Mouse (Mus musculus) midbrain, embryonic 11.5 days (tissue): ENCODE measurements at regions not wholly inside any gene's neighbourhood (a gene's known extent, or its start where the extent isn't known, plus 50 kb on each side); places are given as distances from the start of the nearest gene placed in this dataset.

Experiments used
- ATAC-seq: fragments of 200-750 bp; cut with Nextera tagmentation; 2 replicates; pipeline ENCODE4 v1.8.0; 2017; ENCODE audit warnings: moderate TSS enrichment, moderate library complexity; ENCODE audit not compliant: low FRiP score
- DNase-seq: peaks from one replicate; pipeline ENCODE4 v3.0.0; 2015; ENCODE audit warnings: low spot score; ENCODE audit errors: missing footprints
- H3K27ac ChIP-seq: fragments of 300-500 bp; sonication (generic); 2 replicates; pipeline ENCODE4 v1.5.1; 2014; ENCODE audit warnings: low read depth, low read length
- H3K27me3 ChIP-seq: fragments of 300-500 bp; sonication (generic); 2 replicates; pipeline ENCODE4 v1.6.1; 2014; ENCODE audit warnings: mild to moderate bottlenecking, low read length, moderate library complexity, mixed read lengths; ENCODE audit not compliant: control insufficient read depth, insufficient read depth
- H3K36me3 ChIP-seq: fragments of 300-500 bp; sonication (generic); 2 replicates; pipeline ENCODE4 v1.6.1; 2014; ENCODE audit warnings: mild to moderate bottlenecking, low read length, moderate library complexity, mixed read lengths; ENCODE audit not compliant: control insufficient read depth, insufficient read depth
- H3K4me1 ChIP-seq: fragments of 300-500 bp; sonication (generic); 2 replicates; pipeline ENCODE4 v1.6.1; 2014; ENCODE audit warnings: low read length; ENCODE audit not compliant: control insufficient read depth, insufficient read depth
- H3K4me2 ChIP-seq: fragments of 300-500 bp; sonication (generic); 2 replicates; pipeline ENCODE4 v1.6.1; 2014; ENCODE audit warnings: mild to moderate bottlenecking, moderate library complexity
- H3K4me3 ChIP-seq: fragments of 300-500 bp; sonication (generic); 2 replicates; pipeline ENCODE4 v1.5.1; 2014; ENCODE audit warnings: low read depth, low read length
- H3K9ac ChIP-seq: fragments of 300-500 bp; sonication (generic); 2 replicates; pipeline ENCODE4 v1.6.1; 2014; ENCODE audit warnings: low read length
- H3K9me3 ChIP-seq: fragments of 300-500 bp; sonication (generic); 2 replicates; pipeline ENCODE4 v1.6.1; 2016; ENCODE audit warnings: low read length; ENCODE audit not compliant: control insufficient read depth
- WGBS: fragments of 180-500 bp; shearing (Covaris S2); extraction: QIAGEN DNeasy Blood & Tissue Kit; methylation state at CpG from one replicate; pipeline ENCODE4 v1.1.7; 2014; 5-methylcytosine and 5-hydroxymethylcytosine counted together

- no peak overlapping the region for H3K27ac ChIP-seq
- no peaks in the 10 kb centered on the region for H3K4me1 ChIP-seq
- ATAC-seq (no peak), DNase-seq (no peak)
- H3K36me3 ChIP-seq, result no peaks in the 10 kb centered on the region
- no peak overlapping the region for H3K4me3 ChIP-seq
- H3K9ac ChIP-seq, result no peak overlapping the region
- WGBS, result 90% methylated on average over 2 of the region's 2 CpGs
- H3K9me3 ChIP-seq, result no peaks in the 10 kb centered on the region
- no peaks in the 10 kb centered on the region for H3K27me3 ChIP-seq
- H3K4me2 ChIP-seq, result no peak overlapping the region
Measured at GRCm38 (mm10) chr12:68947240-68947639, 211.7 kb downstream of the Rps29 start.

- no peaks in the 10 kb centered on the region for H3K4me1 ChIP-seq
- no peaks in the 10 kb centered on the region for H3K27me3 ChIP-seq
- no peak overlapping the region for H3K4me3 ChIP-seq
- DNase-seq (no peak), ATAC-seq (no peak)
- H3K9ac ChIP-seq, result no peak overlapping the region
- no peak overlapping the region for H3K4me2 ChIP-seq
- WGBS, result 46% methylated on average over 6 of the region's 6 CpGs
- no peak overlapping the region for H3K27ac ChIP-seq
- H3K9me3 ChIP-seq, result no peaks in the 10 kb centered on the region
- no peaks in the 10 kb centered on the region for H3K36me3 ChIP-seq
Measured at GRCm38 (mm10) chr12:68910590-68910989, 248.4 kb downstream of the Rps29 start.

- H3K27me3 ChIP-seq, result no peaks in the 10 kb centered on the region
- H3K4me1 ChIP-seq, result no peaks in the 10 kb centered on the region
- H3K36me3 ChIP-seq, result no peaks in the 10 kb centered on the region
- H3K27ac ChIP-seq, result no peak overlapping the region
- WGBS, result 96% methylated on average over 1 of the region's 1 CpGs
- no peak overlapping the region for H3K4me2 ChIP-seq
- DNase-seq (no peak), ATAC-seq (no peak)
- H3K9ac ChIP-seq, result no peak overlapping the region
- no peak overlapping the region for H3K4me3 ChIP-seq
- H3K9me3 ChIP-seq, result no peaks in the 10 kb centered on the region
Measured at GRCm38 (mm10) chr12:68904770-68905169, 254.2 kb downstream of the Rps29 start.

GRCm38 (mm10) chr12:68889141-68889540 is 269.8 kb downstream of the Rps29 start:
- Histone ChIP-seq H3K4me1 (no peaks in the 10 kb centered on the region), H3K9ac (no peak overlapping the region), H3K9me3 (no peaks in the 10 kb centered on the region), H3K4me3 (no peak overlapping the region), H3K36me3 (no peaks in the 10 kb centered on the region), H3K27ac (no peak overlapping the region), H3K4me2 (no peak overlapping the region), H3K27me3 (no peaks in the 10 kb centered on the region)
- DNase-seq (no peak), ATAC-seq (no peak)
- WGBS, result 86% methylated on average over 3 of the region's 3 CpGs

GRCm38 (mm10) chr12:68882503-68882902 is 276.5 kb downstream of the Rps29 start:
- ATAC-seq (no peak), DNase-seq (no peak)
- no peaks in the 10 kb centered on the region for H3K4me1 ChIP-seq
- H3K27me3 ChIP-seq, result no peaks in the 10 kb centered on the region
- 88% methylated on average over 6 of the region's 6 CpGs for WGBS
- H3K9ac ChIP-seq, result no peak overlapping the region
- no peak overlapping the region for H3K4me3 ChIP-seq
- no peaks in the 10 kb centered on the region for H3K9me3 ChIP-seq
- H3K27ac ChIP-seq, result no peak overlapping the region
- H3K4me2 ChIP-seq, result no peak overlapping the region
- H3K36me3 ChIP-seq, result no peaks in the 10 kb centered on the region

- Histone ChIP-seq H3K27ac (no peak overlapping the region), H3K4me3 (no peak overlapping the region), H3K27me3 (no peaks in the 10 kb centered on the region), H3K36me3 (no peaks in the 10 kb centered on the region), H3K9me3 (no peaks in the 10 kb centered on the region), H3K4me2 (no peak overlapping the region), H3K9ac (no peak overlapping the region), H3K4me1 (no peaks in the 10 kb centered on the region)
- DNase-seq, result no peak
- ATAC-seq, result no peak
Measured at GRCm38 (mm10) chr12:68879425-68879824, 279.6 kb downstream of the Rps29 start.

GRCm38 (mm10) chr12:68871259-68871658 is 287.7 kb downstream of the Rps29 start:
- H3K4me1 ChIP-seq, result no peaks in the 10 kb centered on the region
- 91% methylated on average over 4 of the region's 4 CpGs for WGBS
- ATAC-seq, result no peak

GRCm38 (mm10) chr12:68862991-68863356 is 296.0 kb downstream of the Rps29 start:
- Histone ChIP-seq H3K27ac (no peak overlapping the region), H3K36me3 (no peaks in the 10 kb centered on the region), H3K4me2 (no peak overlapping the region), H3K4me3 (no peak overlapping the region), H3K9me3 (no peaks in the 10 kb centered on the region), H3K4me1 (no peaks in the 10 kb centered on the region), H3K27me3 (no peaks in the 10 kb centered on the region), H3K9ac (no peak overlapping the region)
- ATAC-seq (no peak), DNase-seq (no peak)
- WGBS, result 79% methylated on average over 3 of the region's 3 CpGs

More at GRCm38 (mm10) chr12:68871259-68871658, 287.7 kb downstream of the Rps29 start:
- H3K4me2 ChIP-seq, result no peak overlapping the region
- DNase-seq, result no peak
- H3K4me3 ChIP-seq, result no peak overlapping the region
- no peaks in the 10 kb centered on the region for H3K27me3 ChIP-seq
- no peaks in the 10 kb centered on the region for H3K36me3 ChIP-seq
- H3K9me3 ChIP-seq, result no peaks in the 10 kb centered on the region
- H3K27ac ChIP-seq, result no peak overlapping the region
- H3K9ac ChIP-seq, result no peak overlapping the region

- Histone ChIP-seq H3K4me3 (no peak overlapping the region), H3K4me1 (no peaks in the 10 kb centered on the region), H3K4me2 (no peak overlapping the region), H3K9me3 (no peaks in the 10 kb centered on the region), H3K27ac (no peak overlapping the region), H3K36me3 (no peaks in the 10 kb centered on the region), H3K9ac (no peak overlapping the region), H3K27me3 (no peaks in the 10 kb centered on the region)
- 53% methylated on average over 5 of the region's 5 CpGs for WGBS
- peak; percentile 92 for DNase-seq
- peak; percentile 72 for ATAC-seq
Measured at GRCm38 (mm10) chr12:68862313-68862990, 296.5 kb downstream of the Rps29 start.
